Mouse (Mus musculus) limb, embryonic 14.5 days (tissue): ENCODE results near the gene Galnt18. TPM values are rescaled to one million over a fixed set of nuclear protein-coding genes. Genes with fewer than 3 reads are reported as not detected.

Experiments
- ATAC-seq: fragments of 200-750 bp; cut with Nextera tagmentation; 2 replicates; pipeline ENCODE4 v1.8.0; 2017; ENCODE audit warnings: low read depth, moderate number of reproducible peaks, moderate TSS enrichment; ENCODE audit not compliant: low FRiP score
- DNase-seq: peaks from one replicate; pipeline ENCODE4 v3.0.0-alpha.2; 2015; ENCODE audit warnings: low spot score
- H3K27ac ChIP-seq: fragments of 300-500 bp; sonication (generic); replicated peaks from 2 replicates; pipeline ENCODE4 v1.5.1; 2014; ENCODE audit warnings: low read depth, mild to moderate bottlenecking, low read length, moderate library complexity, mixed read lengths
- H3K27me3 ChIP-seq: fragments of 300-500 bp; sonication (generic); 2 replicates; pipeline ENCODE4 v1.6.1; 2014; ENCODE audit warnings: low read length, mixed read lengths; ENCODE audit not compliant: control insufficient read depth, insufficient read depth
- H3K36me3 ChIP-seq: fragments of 300-500 bp; sonication (generic); 2 replicates; pipeline ENCODE4 v1.6.1; 2014; ENCODE audit warnings: mild to moderate bottlenecking, low read length, moderate library complexity, mixed read lengths; ENCODE audit not compliant: control insufficient read depth, insufficient read depth
- H3K4me1 ChIP-seq: fragments of 300-500 bp; sonication (generic); 2 replicates; pipeline ENCODE4 v1.6.1; 2014; ENCODE audit warnings: antibody characterized with exemption, low read length, mixed read lengths; ENCODE audit not compliant: control insufficient read depth, insufficient read depth
- H3K4me2 ChIP-seq: fragments of 300-500 bp; sonication (generic); replicated peaks from 2 replicates; pipeline ENCODE4 v1.6.1; 2014; ENCODE audit warnings: low read depth, mild to moderate bottlenecking, low read length, moderate library complexity; ENCODE audit not compliant: severe bottlenecking
- H3K4me3 ChIP-seq: fragments of 300-500 bp; sonication (generic); replicated peaks from 2 replicates; pipeline ENCODE4 v1.5.1; 2014; ENCODE audit warnings: low read length
- H3K9ac ChIP-seq: fragments of 300-500 bp; sonication (generic); 2 replicates; pipeline ENCODE4 v1.6.1; 2014; ENCODE audit warnings: mild to moderate bottlenecking, low read depth, low read length, moderate library complexity; ENCODE audit not compliant: severe bottlenecking
- H3K9me3 ChIP-seq: fragments of 300-500 bp; sonication (generic); 2 replicates; pipeline ENCODE4 v1.6.1; 2016; ENCODE audit warnings: low read length; ENCODE audit not compliant: control insufficient read depth
- POLR2A ChIP-seq: fragments of 200-500 bp; IDR thresholded peaks from 2 replicates; pipeline ENCODE4 v1.8.0; 2012; ENCODE audit warnings: inconsistent platforms, mild to moderate bottlenecking, moderate library complexity, borderline replicate concordance; ENCODE audit not compliant: insufficient read depth, insufficient read length; ENCODE audit errors: extremely low read depth
- WGBS: fragments of 180-500 bp; shearing (Covaris S2); extraction: QIAGEN DNeasy Blood & Tissue Kit; methylation state at CpG from one replicate; pipeline ENCODE4 v1.1.7; 2014; 5-methylcytosine and 5-hydroxymethylcytosine counted together
- polyA plus RNA-seq, 2 experiments: library from polyadenylated mRNA; depleted of rRNA in 1 of 2; stranded (reverse) in 1 of 2; unstranded in 1 of 2; fragments of >200 nt; fragmentation: Nextera tagmentation in 1 of 2; extraction: Ambion mirVana in 1 of 2; gene quantifications; 2 replicates each; pipeline versions ENCODE4 v1.2.1 to v1.2.3; 2012 to 2014

Gene Galnt18
- polyA plus RNA-seq, 2 experiments: 19.1 to 24.7 TPM

- ATAC-seq (no peak), DNase-seq (no peak)
- Histone ChIP-seq H3K27ac (no peak overlapping the region), H3K9ac (no peak overlapping the region), H3K36me3 (no peaks in the 10 kb centered on the region), H3K4me1 (peaks cover 13% of the 10 kb centered on the region), H3K4me2 (no peak overlapping the region), H3K27me3 (no peaks in the 10 kb centered on the region), H3K4me3 (no peak overlapping the region), H3K9me3 (no peaks in the 10 kb centered on the region)
- WGBS: 72% methylated on average over 4 of the region's 4 CpGs
- TF ChIP-seq POLR2A: no peak
These were observed 60.9 kb downstream of the Galnt18 start for GRCm38 (mm10) chr7:111718900-111719299.

DNA sequence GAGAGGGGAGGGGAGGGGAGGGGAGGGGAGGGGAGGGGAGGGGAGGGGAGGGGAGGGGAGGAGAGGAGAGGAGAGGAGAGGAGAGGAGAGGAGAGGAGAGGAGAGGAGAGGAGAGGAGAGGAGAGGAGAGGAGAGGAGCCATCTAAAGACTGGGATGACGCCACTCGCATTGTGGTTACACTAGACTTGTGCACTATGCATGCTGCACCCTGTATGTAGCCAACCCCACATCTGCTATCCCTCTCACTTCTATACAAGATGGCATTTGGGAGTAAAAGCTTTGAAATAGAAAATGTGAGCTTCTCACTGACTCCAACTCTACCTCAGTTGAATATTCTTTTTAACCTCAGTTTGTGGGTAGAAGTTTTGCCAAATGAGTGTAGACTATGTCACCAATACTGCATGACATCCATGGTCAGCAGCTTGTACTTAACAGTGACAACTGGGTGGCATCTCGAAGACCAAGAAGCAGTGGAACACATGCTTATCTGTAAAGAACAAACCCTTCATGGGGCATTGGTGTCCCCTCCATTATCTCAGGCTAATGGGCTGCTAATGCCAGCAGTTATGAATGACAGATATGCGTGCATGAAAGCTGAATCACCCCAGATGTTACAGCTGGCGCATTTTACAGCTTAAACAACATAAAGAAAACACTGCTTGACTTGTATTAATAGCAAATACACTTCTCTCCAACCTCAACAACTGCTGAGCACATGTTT is 65.0 kb downstream of the Galnt18 start:
- 0 out of 2 replicates have a peak, but pooled peaks cover under 1% of the 10 kb centered on the region for H3K4me1 ChIP-seq
- no peaks in the 10 kb centered on the region for H3K36me3 ChIP-seq
- H3K9ac ChIP-seq: no peak overlapping the region
- H3K4me3 ChIP-seq: no peak overlapping the region
- no peak for TF ChIP-seq POLR2A
- ATAC-seq (no peak), DNase-seq (peak; percentile 30)
- no peak overlapping the region for H3K27ac ChIP-seq
- no peaks in the 10 kb centered on the region for H3K9me3 ChIP-seq
- no peak overlapping the region for H3K4me2 ChIP-seq
- H3K27me3 ChIP-seq: no peaks in the 10 kb centered on the region
- WGBS: 74% methylated on average over 5 of the region's 5 CpGs

DNA sequence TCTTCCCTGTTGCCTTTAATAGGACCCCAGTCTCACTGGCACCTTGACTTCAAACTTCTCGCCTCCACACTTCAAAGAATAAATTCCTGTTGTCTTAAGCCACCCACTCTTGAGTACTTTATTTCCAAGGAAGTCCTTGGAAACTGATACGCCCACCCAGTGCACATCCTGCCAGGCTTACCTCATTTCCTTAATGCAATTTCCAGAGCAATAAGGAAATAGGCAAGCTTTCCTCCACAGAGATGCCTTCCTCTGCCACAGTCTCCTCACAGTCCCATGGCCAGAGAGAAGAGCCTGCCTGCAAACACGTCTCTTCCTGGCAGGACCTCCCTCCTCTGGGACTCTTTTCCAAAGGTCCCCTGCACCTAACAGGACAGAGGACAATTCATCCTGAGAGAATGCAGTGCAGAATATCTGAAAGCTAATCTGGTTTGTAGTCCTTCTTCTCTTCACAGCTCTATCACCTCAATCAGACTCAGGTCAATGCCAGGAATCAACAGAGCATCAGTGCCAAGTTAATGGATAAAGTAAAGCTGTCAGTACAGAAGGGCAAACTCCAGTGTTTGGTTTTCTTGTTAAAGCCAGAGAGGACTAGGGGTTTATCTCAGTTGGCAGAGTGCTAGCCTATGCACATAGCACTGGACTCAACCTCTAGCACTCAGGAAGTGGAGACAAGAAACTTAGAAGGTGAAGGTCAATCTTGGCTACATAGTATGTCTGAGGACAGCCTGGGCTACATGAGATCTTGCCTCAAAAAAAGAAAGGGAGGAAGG is 65.8 kb downstream of the Galnt18 start:
- Histone ChIP-seq H3K4me2 (no peak overlapping the region), H3K4me1 (no peaks in the 10 kb centered on the region), H3K9ac (no peak overlapping the region), H3K9me3 (no peaks in the 10 kb centered on the region), H3K36me3 (no peaks in the 10 kb centered on the region), H3K4me3 (no peak overlapping the region), H3K27ac (no peak overlapping the region), H3K27me3 (no peaks in the 10 kb centered on the region)
- 60% methylated on average over 3 of the region's 3 CpGs for WGBS
- ATAC-seq (no peak), DNase-seq (no peak)
- no peak for TF ChIP-seq POLR2A

DNA sequence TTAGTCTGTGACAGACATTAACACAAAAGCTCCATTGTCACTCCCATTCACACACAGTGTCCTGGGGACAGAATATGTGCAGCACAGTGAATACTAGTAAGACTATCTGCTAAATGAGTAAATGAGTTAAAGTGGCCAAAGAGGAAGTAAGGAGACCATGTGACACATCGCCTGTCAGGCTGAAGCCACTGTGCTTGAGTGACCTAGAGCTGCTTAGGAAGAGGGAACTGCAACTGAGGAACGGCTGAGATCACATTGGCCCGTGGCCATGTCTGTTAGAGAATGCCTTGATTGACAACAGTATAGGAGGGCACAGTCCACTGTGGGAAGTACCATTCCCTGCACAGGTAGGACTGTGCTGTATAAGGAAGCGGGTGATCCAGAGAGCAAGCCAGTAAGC is 67.0 kb downstream of the Galnt18 start:
- no peak for TF ChIP-seq POLR2A
- no peak overlapping the region for H3K27ac ChIP-seq
- ATAC-seq (no peak), DNase-seq (no peak)
- H3K4me1 ChIP-seq: no peaks in the 10 kb centered on the region
- no peaks in the 10 kb centered on the region for H3K36me3 ChIP-seq
- no peaks in the 10 kb centered on the region for H3K9me3 ChIP-seq
- WGBS: 83% methylated on average over 4 of the region's 4 CpGs
- no peak overlapping the region for H3K9ac ChIP-seq
- no peak overlapping the region for H3K4me3 ChIP-seq
- no peaks in the 10 kb centered on the region for H3K27me3 ChIP-seq
- H3K4me2 ChIP-seq: no peak overlapping the region

GRCm38 (mm10) chr7:111711045-111711808 is 68.5 kb downstream of the Galnt18 start:
- Histone ChIP-seq H3K27ac (no peak overlapping the region), H3K4me3 (no peak overlapping the region), H3K4me1 (no peaks in the 10 kb centered on the region), H3K9me3 (no peaks in the 10 kb centered on the region), H3K27me3 (no peaks in the 10 kb centered on the region), H3K4me2 (no peak overlapping the region), H3K9ac (no peak overlapping the region), H3K36me3 (no peaks in the 10 kb centered on the region)
- TF ChIP-seq POLR2A: no peak
- DNase-seq (no peak), ATAC-seq (no peak)
- 76% methylated on average over 6 of the region's 6 CpGs for WGBS
